Mouse (Mus musculus) right cerebral cortex, postnatal 10 days (tissue): ENCODE measurements around the gene 1700113H08Rik.
A peak's percentile ranks its signal among the peaks of the same experiment; 100 is the strongest.

Experiments
- DNase-seq, 2 experiments: peaks; one replicate each; pipeline ENCODE4 v3.0.0; 2021; ENCODE audit warnings: low spot score in 2 of 2

The 1700113H08Rik gene

GRCm38 (mm10) chr10:87198720-87199119 lies 140.9 kb downstream of the 1700113H08Rik start:
- DNase-seq: no peak

GRCm38 (mm10) chr10:87209466-87209865 lies 151.6 kb downstream of the 1700113H08Rik start:
- DNase-seq: peak; percentile 28 to 57

GRCm38 (mm10) chr10:87211046-87211445 lies 153.2 kb downstream of the 1700113H08Rik start:
- DNase-seq: no peak

- DNase-seq: no peak
Observed at GRCm38 (mm10) chr10:87212854-87213253, 155.0 kb downstream of the 1700113H08Rik start.

GRCm38 (mm10) chr10:87230071-87230910 lies 172.4 kb downstream of the 1700113H08Rik start:
- no peak for DNase-seq

GRCm38 (mm10) chr10:87239332-87240008 lies 181.6 kb downstream of the 1700113H08Rik start:
- DNase-seq: no peak

GRCm38 (mm10) chr10:87271724-87272123 lies 213.9 kb downstream of the 1700113H08Rik start:
- no peak for DNase-seq

- DNase-seq: no peak
Observed at GRCm38 (mm10) chr10:87272133-87272622, 214.3 kb downstream of the 1700113H08Rik start.

GRCm38 (mm10) chr10:87275075-87275474 lies 217.2 kb downstream of the 1700113H08Rik start:
- DNase-seq: no peak
